Mouse (Mus musculus) C2C12 (cell line): ENCODE results near the gene Zbtb44. TPM values are rescaled to one million over a fixed set of nuclear protein-coding genes. Genes with fewer than 3 reads are reported as not detected.

Experiments
- H3K27me3 ChIP-seq: one replicate; pipeline ENCODE4 v1.6.1; 2011; ENCODE audit not compliant: control insufficient read depth, insufficient read depth, insufficient read length
- H3K36me3 ChIP-seq: one replicate; pipeline ENCODE4 v1.6.1; 2011; ENCODE audit not compliant: control insufficient read depth, insufficient read depth
- H3K4me3 ChIP-seq: one replicate; pipeline ENCODE4 v1.5.1; 2011; ENCODE audit warnings: mild to moderate bottlenecking, control low read depth; ENCODE audit not compliant: poor library complexity, insufficient read depth, severe bottlenecking
- H3K79me2 ChIP-seq: one replicate; pipeline ENCODE4 v1.6.1; 2011; ENCODE audit not compliant: control insufficient read depth, insufficient read depth
- H3K79me3 ChIP-seq: one replicate; pipeline ENCODE4 v1.6.1; 2011; ENCODE audit warnings: low read depth, control low read depth
- H3ac ChIP-seq: one replicate; pipeline ENCODE3; 2011; ENCODE audit warnings: low read depth; ENCODE audit not compliant: control insufficient read depth, insufficient read length
- CEBPB ChIP-seq: IDR thresholded peaks from one replicate; pipeline ENCODE4 v1.6.1; 2011; ENCODE audit warnings: low read depth, mild to moderate bottlenecking, control low read depth, moderate library complexity
- CTCF ChIP-seq: IDR thresholded peaks from one replicate; pipeline ENCODE4 v1.5.1; 2011; ENCODE audit not compliant: control insufficient read depth, insufficient read depth, insufficient read length
- FOSL1 ChIP-seq: IDR thresholded peaks from one replicate; pipeline ENCODE4 v1.8.0; 2011; ENCODE audit warnings: mild to moderate bottlenecking, low read length; ENCODE audit not compliant: poor library complexity, insufficient read depth, severe bottlenecking
- MAX ChIP-seq: IDR thresholded peaks from one replicate; pipeline ENCODE4 v1.6.1; 2011; ENCODE audit warnings: mild to moderate bottlenecking, control low read depth
- MYOD1 ChIP-seq: IDR thresholded peaks from one replicate; pipeline ENCODE4 v1.6.1; 2011; ENCODE audit warnings: low read depth; ENCODE audit not compliant: control insufficient read depth, insufficient read length
- MYOG ChIP-seq: IDR thresholded peaks from one replicate; pipeline ENCODE4 v1.6.1; 2011; ENCODE audit not compliant: control insufficient read depth, insufficient read length; ENCODE audit errors: extremely low read depth
- USF1 ChIP-seq: IDR thresholded peaks from one replicate; pipeline ENCODE4 v1.6.1; 2011; ENCODE audit warnings: low read depth, mild to moderate bottlenecking, control low read depth, moderate library complexity
- polyA plus RNA-seq: library from polyadenylated mRNA; unstranded; fragments of >200 nt; fragmentation: generic; extraction: Trizol; gene quantifications from one replicate; pipeline ENCODE4 v1.2.1, GENCODE M21; 2012; ENCODE audit warnings: missing spikeins

The Zbtb44 gene
- polyA plus RNA-seq, 1 experiment: 4.0 TPM

- no peaks in the 10 kb centered on the region for H3K79me2 ChIP-seq
- TF ChIP-seq MYOG (no peak), MAX (no peak), FOSL1 (no peak), CTCF (no peak), CEBPB (no peak), MYOD1 (no peak), USF1 (no peak)
- no peak overlapping the region for H3ac ChIP-seq
- H3K79me3 ChIP-seq: no peaks in the 10 kb centered on the region
- no peaks in the 10 kb centered on the region for H3K36me3 ChIP-seq
- H3K27me3 ChIP-seq: no peaks in the 10 kb centered on the region
- no peak overlapping the region for H3K4me3 ChIP-seq
Measured at GRCm38 (mm10) chr9:31117488-31117887, 87.0 kb downstream of the Zbtb44 start.

GRCm38 (mm10) chr9:31118520-31119298, 88.3 kb downstream of the Zbtb44 start:
- H3K27me3 ChIP-seq: peaks cover 3% of the 10 kb centered on the region
- peak; percentile 46 for TF ChIP-seq MYOD1
- no peak for TF ChIP-seq USF1
- TF ChIP-seq MAX: no peak
- no peak for TF ChIP-seq CTCF
- TF ChIP-seq FOSL1: no peak
- H3K79me2 ChIP-seq: no peaks in the 10 kb centered on the region
- no peaks in the 10 kb centered on the region for H3K79me3 ChIP-seq
- H3ac ChIP-seq: no peak overlapping the region
- H3K36me3 ChIP-seq: no peaks in the 10 kb centered on the region
- H3K4me3 ChIP-seq: no peak overlapping the region

- Histone ChIP-seq H3K36me3 (no peaks in the 10 kb centered on the region), H3K4me3 (no peak overlapping the region), H3K27me3 (peaks cover 5% of the 10 kb centered on the region), H3ac (no peak overlapping the region), H3K79me3 (no peaks in the 10 kb centered on the region), H3K79me2 (no peaks in the 10 kb centered on the region)
- no peak for TF ChIP-seq CTCF
- no peak for TF ChIP-seq MYOG
- no peak for TF ChIP-seq CEBPB
- no peak for TF ChIP-seq USF1
- no peak for TF ChIP-seq MAX
- TF ChIP-seq FOSL1: no peak
- no peak for TF ChIP-seq MYOD1
Measured at GRCm38 (mm10) chr9:31119405-31119804, 89.0 kb downstream of the Zbtb44 start.

- no peaks in the 10 kb centered on the region for H3K79me3 ChIP-seq
- H3K36me3 ChIP-seq: no peaks in the 10 kb centered on the region
- H3K27me3 ChIP-seq: peaks cover 5% of the 10 kb centered on the region
- no peak overlapping the region for H3ac ChIP-seq
- TF ChIP-seq USF1 (no peak), CTCF (no peak), FOSL1 (no peak), MYOD1 (no peak), MAX (no peak), CEBPB (no peak), MYOG (no peak)
- no peaks in the 10 kb centered on the region for H3K79me2 ChIP-seq
- H3K4me3 ChIP-seq: no peak overlapping the region
Measured at GRCm38 (mm10) chr9:31119882-31120532, 89.6 kb downstream of the Zbtb44 start.

- no peaks in the 10 kb centered on the region for H3K79me2 ChIP-seq
- no peak for TF ChIP-seq CTCF
- TF ChIP-seq USF1: no peak
- no peak for TF ChIP-seq CEBPB
- no peak for TF ChIP-seq MYOG
- TF ChIP-seq MAX: no peak
- no peak for TF ChIP-seq FOSL1
- no peak for TF ChIP-seq MYOD1
- no peaks in the 10 kb centered on the region for H3K79me3 ChIP-seq
- H3ac ChIP-seq: no peak overlapping the region
- H3K27me3 ChIP-seq: peaks cover 5% of the 10 kb centered on the region
- no peak overlapping the region for H3K4me3 ChIP-seq
- H3K36me3 ChIP-seq: no peaks in the 10 kb centered on the region
Measured at GRCm38 (mm10) chr9:31120533-31120915, 90.1 kb downstream of the Zbtb44 start.
